Mouse (Mus musculus): ENCODE data around the gene Tbx19. TPM values are rescaled to one million over a fixed set of nuclear protein-coding genes. Genes with fewer than 3 reads are reported as not detected.

Gene Tbx19
- polyA plus RNA-seq, 1 experiment from 2014 or later: not detected

DNA sequence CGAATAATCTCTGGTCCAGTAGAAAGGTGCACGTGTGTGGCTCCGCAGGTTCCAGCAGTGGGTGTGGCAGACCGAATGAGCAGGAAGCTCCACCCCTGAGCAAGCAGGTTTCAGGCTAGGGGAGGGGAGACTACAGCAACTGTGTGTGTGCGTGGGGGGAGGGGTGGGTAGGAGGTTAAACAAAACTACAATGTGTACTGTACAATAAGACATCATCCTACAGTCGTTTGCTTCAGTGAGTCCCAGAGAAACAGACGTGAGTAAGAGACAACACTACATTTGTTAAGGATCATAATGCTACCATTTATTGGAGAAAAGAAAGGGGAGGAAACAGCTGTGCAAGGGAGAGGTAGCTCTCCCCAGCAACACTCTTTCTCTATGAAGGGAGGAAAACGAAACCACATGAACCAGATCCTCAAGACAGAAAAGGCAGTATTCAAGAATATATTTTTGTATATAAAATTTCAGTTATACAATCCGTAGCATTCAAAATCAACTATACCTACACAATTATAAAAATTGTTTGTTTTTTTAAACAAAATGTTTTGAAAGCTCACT is 13.6 kb upstream of the Tbx19 start:
- DNase-seq (ENCODE audit: low spot score): no peak
- 63% methylated on average over 9 of the region's 9 CpGs for WGBS
- no peaks in the 10 kb centered on the region for H3K27me3 ChIP-seq (ENCODE audit: insufficient read depth, poor library complexity, severe bottlenecking)
- 0 out of 2 replicates have a peak, but pooled peaks cover 3% of the 10 kb centered on the region for H3K36me3 ChIP-seq
- H3K9me3 ChIP-seq: no peaks in the 10 kb centered on the region
- no peak overlapping the region for H3K4me3 ChIP-seq
- H3K4me1 ChIP-seq (replicated peaks): 0 out of 2 replicates have a peak, but pooled peaks cover 3% of the 10 kb centered on the region
- no peak overlapping the region for H3K27ac ChIP-seq

DNA sequence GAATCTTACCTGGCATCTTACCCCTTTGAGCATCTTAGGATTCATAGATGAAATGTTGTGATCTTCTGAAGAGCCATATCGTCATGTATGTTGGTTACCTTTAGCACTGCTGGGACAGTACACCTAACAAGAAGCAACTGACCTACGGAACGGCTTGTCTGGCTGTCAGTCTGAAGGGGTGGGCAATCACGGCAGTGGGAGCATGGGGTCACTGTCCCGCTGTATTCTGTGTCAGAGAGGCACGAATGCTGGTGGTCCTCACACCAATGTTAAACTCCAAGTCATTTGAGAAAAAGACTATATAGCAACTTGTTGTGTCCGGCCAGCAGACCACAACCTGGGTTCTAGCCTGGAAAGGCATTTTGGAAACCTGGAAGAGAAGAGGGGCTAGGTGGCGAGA is 10.7 kb upstream of the Tbx19 start:
- Histone ChIP-seq H3K27ac (no peak overlapping the region), H3K27me3 (ENCODE audit: insufficient read depth, poor library complexity, severe bottlenecking) (no peaks in the 10 kb centered on the region), H3K4me3 (no peak overlapping the region), H3K4me1 (replicated peaks) (no peaks in the 10 kb centered on the region), H3K36me3 (no peaks in the 10 kb centered on the region), H3K9me3 (no peaks in the 10 kb centered on the region)
- 81% methylated on average over 8 of the region's 8 CpGs for WGBS
- DNase-seq (ENCODE audit: low spot score): no peak

DNA sequence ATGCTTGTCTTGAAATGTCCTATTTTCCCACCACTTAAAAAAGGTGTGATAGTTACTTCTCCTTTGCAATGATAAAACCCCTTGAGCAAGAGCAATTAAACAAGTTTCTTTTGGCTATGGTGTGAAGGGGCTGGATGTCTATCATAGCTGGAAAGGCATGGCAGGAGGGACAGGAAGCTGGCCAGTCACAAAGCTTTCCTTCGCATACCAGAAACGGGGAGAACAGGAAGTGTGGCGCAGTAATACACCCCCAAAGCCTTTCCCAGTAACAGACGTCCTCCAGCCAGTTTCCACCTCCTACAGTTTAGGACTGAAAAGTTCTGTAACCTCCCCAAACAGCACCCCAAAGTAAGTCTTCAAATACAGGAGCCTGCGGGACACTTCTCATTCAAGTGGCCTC is 9.6 kb upstream of the Tbx19 start:
- Histone ChIP-seq H3K27me3 (ENCODE audit: insufficient read depth, poor library complexity, severe bottlenecking) (no peaks in the 10 kb centered on the region), H3K36me3 (no peaks in the 10 kb centered on the region), H3K27ac (no peak overlapping the region), H3K4me1 (replicated peaks) (no peaks in the 10 kb centered on the region), H3K4me3 (no peak overlapping the region), H3K9me3 (no peaks in the 10 kb centered on the region)
- 86% methylated on average over 5 of the region's 5 CpGs for WGBS
- DNase-seq (ENCODE audit: low spot score): no peak

DNA sequence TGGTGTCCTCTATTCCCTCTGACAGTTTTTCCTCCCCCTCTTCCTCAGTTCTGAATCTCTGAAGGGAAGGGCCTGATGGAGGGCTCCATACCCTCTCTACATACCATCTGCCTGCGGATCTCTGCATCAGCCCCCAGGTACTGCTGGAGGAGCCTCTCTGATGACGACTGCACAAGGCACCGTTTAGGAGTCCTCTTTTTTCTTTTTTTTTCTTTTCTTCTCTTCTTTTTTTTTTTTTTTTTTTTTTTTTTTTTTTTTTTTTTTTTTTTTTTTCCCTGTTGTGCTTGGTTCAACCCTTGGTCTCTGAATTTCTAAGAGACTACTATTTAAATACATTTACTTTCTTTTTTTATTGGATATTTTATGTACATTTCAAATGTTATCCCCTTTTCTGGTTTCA is 8.9 kb upstream of the Tbx19 start:
- H3K36me3 ChIP-seq: no peaks in the 10 kb centered on the region
- WGBS: 88% methylated on average over 3 of the region's 3 CpGs

DNA sequence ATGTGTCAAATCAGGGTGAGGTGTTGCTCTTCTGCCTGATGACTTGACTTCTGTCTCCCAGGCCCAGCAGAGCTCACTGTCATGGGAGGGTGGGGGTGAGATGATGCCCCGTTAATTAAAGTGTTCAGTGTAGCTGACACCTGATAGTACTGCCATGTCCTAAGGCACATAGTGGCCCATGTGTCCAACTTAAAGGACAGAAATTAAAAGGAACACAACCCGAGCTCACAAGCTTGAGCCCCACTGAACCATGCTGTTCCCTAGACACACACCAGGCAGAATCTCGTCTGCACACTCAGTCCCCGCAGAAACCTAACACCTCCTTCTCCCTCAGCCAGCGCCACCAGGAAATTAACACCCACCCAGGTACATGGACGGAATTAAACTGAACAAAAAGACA is 4.3 kb upstream of the Tbx19 start:
- WGBS: 84% methylated on average over 6 of the region's 6 CpGs
- Histone ChIP-seq H3K36me3 (no peaks in the 10 kb centered on the region), H3K4me3 (no peak overlapping the region), H3K9me3 (no peaks in the 10 kb centered on the region), H3K27me3 (ENCODE audit: insufficient read depth, poor library complexity, severe bottlenecking) (no peaks in the 10 kb centered on the region), H3K4me1 (replicated peaks) (no peaks in the 10 kb centered on the region), H3K27ac (no peak overlapping the region)
- DNase-seq (ENCODE audit: low spot score): no peak

More for the DNA sequence above, 8.9 kb upstream of the Tbx19 start:
- H3K27ac ChIP-seq: no peak overlapping the region
- no peaks in the 10 kb centered on the region for H3K4me1 ChIP-seq (replicated peaks)
- no peak for DNase-seq (ENCODE audit: low spot score)
- H3K9me3 ChIP-seq: no peaks in the 10 kb centered on the region
- H3K27me3 ChIP-seq (ENCODE audit: insufficient read depth, poor library complexity, severe bottlenecking): no peaks in the 10 kb centered on the region
- H3K4me3 ChIP-seq: no peak overlapping the region

DNA sequence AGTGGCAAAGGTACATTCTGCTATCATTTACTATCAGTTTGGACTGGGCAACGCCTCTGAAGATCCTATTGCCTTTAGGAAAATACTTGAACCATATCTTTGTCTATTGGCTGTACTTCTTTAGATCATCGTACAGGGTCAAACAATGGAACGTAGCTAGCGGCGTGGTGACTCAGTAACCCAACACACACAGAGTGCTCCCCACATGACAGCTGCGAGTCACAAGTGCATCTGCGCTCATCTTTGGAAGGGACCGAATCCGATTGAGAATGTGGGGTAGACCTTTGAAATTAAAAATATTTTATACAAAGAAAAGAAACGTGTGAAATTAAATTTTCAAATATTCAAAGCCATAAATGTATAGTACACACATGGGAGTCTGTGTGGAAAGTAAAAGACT is 1.7 kb downstream of the Tbx19 start:
- Histone ChIP-seq H3K27ac (no peak overlapping the region), H3K27me3 (ENCODE audit: insufficient read depth, poor library complexity, severe bottlenecking) (no peaks in the 10 kb centered on the region), H3K36me3 (no peaks in the 10 kb centered on the region), H3K4me3 (no peak overlapping the region), H3K4me1 (replicated peaks) (no peaks in the 10 kb centered on the region), H3K9me3 (no peaks in the 10 kb centered on the region)
- DNase-seq (ENCODE audit: low spot score): no peak
- WGBS: 78% methylated on average over 10 of the region's 10 CpGs

DNA sequence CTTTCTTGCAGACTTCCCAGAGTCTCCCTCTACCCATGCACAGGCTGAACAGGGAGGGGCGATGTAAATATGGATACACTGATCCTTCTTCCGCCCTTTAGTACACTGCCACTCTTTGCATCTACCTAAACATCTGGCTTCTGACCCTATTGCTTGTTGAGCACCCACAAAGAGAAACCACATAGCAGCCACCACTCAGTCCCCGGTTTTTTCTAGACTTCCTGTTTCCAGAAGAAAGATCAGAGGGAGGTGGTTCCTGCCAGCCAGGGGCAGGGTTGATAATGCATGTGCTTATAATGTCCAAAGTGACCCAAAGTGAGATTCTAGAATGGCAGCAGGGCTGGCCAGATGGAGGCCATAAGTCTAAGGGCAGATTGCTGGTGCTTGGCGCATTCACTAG is 6.4 kb downstream of the Tbx19 start:
- no peaks in the 10 kb centered on the region for H3K9me3 ChIP-seq
- no peaks in the 10 kb centered on the region for H3K36me3 ChIP-seq
- H3K27ac ChIP-seq: no peak overlapping the region
- no peak overlapping the region for H3K4me3 ChIP-seq
- 89% methylated on average over 4 of the region's 4 CpGs for WGBS
- no peaks in the 10 kb centered on the region; the same call in 1 of the 2 replicates for H3K4me1 ChIP-seq (replicated peaks)
- H3K27me3 ChIP-seq (ENCODE audit: insufficient read depth, poor library complexity, severe bottlenecking): no peaks in the 10 kb centered on the region
- no peak for DNase-seq (ENCODE audit: low spot score)

DNA sequence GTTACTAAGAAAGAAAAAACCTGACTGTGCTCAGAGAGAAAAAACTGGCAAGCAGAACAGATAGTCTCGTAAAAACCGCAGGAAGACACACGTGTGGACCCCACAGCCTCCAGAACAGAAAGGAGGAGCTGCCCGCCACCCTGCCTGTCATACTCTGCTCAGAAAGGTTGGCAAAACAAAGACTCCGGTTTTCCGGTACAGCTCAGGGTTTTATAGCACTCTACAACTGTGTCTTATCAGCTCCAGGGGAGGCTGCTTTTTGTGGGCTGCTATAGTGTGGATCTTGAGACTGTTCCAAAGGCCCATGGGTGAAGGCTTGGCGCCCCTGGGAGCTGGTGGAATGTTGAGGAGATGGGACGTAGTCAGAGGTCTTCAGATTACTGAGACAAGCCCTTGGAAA is 9.4 kb downstream of the Tbx19 start:
- Histone ChIP-seq H3K9me3 (no peaks in the 10 kb centered on the region), H3K4me3 (no peak overlapping the region), H3K4me1 (replicated peaks) (no peaks in the 10 kb centered on the region; the same call in 1 of the 2 replicates), H3K36me3 (no peaks in the 10 kb centered on the region), H3K27ac (no peak overlapping the region), H3K27me3 (ENCODE audit: insufficient read depth, poor library complexity, severe bottlenecking) (no peaks in the 10 kb centered on the region)
- WGBS: 85% methylated on average over 8 of the region's 8 CpGs
- DNase-seq (ENCODE audit: low spot score): no peak

DNA sequence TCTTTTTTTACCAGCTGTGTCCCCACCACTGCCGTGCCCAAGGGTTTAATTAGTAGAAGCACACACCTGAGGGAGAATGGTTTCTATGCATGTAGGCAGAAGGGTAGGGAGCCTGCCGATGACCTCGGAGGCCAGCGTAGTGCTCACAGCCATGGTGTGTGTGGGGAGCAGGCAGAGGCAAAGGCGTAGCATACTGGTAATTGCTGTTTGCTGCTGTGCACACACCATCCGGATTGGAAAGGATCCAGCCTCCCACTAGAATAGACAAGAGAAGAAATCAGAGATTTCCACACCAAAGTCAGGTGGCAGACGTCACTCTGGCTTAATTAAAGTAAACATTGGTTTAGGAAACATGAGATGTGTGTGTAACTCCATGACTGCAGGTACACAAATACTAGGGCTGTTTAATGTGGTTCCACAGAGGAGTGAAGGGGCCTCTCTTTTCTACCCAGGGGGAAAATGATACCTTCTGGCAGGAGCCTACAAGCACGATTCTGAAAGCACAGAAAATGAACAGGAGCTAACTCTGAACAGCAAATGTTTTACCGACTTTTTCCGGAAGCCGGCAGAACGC is 18.1 kb downstream of the Tbx19 start:
- no peaks in the 10 kb centered on the region for H3K9me3 ChIP-seq
- H3K4me3 ChIP-seq: no peak overlapping the region
- 86% methylated on average over 12 of the region's 12 CpGs for WGBS
- no peaks in the 10 kb centered on the region for H3K27me3 ChIP-seq (ENCODE audit: insufficient read depth, poor library complexity, severe bottlenecking)
- H3K36me3 ChIP-seq: no peaks in the 10 kb centered on the region
- no peak for DNase-seq (ENCODE audit: low spot score)
- H3K27ac ChIP-seq: no peak overlapping the region
- H3K4me1 ChIP-seq (replicated peaks): no peaks in the 10 kb centered on the region

DNA sequence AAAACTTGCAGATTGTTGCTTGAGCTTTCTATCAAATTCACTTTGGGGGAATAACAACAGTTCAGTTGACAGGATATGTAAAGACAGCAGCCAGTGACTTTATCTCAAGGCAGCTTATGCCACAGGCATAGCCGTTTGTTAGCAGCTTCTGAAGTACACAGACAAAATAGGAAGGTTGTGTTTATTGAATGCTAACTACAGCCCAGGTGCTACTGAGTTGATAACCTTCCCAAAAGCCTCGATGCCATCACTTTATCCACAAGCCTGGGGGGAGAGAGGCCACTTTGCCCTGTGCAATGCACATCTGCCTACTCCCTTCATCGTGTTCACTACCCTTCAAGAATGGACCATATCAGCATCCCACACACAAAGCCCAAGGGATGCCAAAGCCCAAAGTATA is 20.3 kb downstream of the Tbx19 start:
- H3K9me3 ChIP-seq: no peaks in the 10 kb centered on the region
- no peak overlapping the region for H3K4me3 ChIP-seq
- no peaks in the 10 kb centered on the region for H3K36me3 ChIP-seq
- DNase-seq (ENCODE audit: low spot score): no peak
- H3K27me3 ChIP-seq (ENCODE audit: insufficient read depth, poor library complexity, severe bottlenecking): no peaks in the 10 kb centered on the region
- WGBS: 84% methylated on average over 3 of the region's 3 CpGs
- H3K27ac ChIP-seq: no peak overlapping the region
- no peaks in the 10 kb centered on the region for H3K4me1 ChIP-seq (replicated peaks)

DNA sequence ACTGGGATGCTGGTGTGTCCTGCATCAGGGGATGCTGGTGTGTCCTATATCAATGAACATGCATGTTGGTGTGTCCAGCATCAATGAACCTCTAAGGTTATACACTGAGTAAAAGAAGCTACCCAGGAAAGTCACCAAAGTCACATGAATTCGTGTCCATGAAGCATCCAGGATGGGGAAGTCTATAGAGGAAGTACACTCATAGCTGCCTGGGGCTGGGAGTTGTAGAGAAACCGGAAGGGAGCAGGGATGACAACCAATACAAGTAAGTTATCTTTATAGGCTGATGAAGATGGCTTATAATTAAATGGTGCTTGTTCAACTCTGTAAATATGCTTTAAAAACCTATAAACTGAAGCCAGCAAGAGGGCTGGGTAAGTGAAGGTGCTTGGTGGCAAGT is 26.7 kb downstream of the Tbx19 start:
- H3K4me1 ChIP-seq (replicated peaks): no peaks in the 10 kb centered on the region
- DNase-seq (ENCODE audit: low spot score): no peak
- H3K9me3 ChIP-seq: no peaks in the 10 kb centered on the region
- H3K27ac ChIP-seq: no peak overlapping the region
- H3K4me3 ChIP-seq: no peak overlapping the region
- no peaks in the 10 kb centered on the region for H3K36me3 ChIP-seq
- H3K27me3 ChIP-seq (ENCODE audit: insufficient read depth, poor library complexity, severe bottlenecking): no peaks in the 10 kb centered on the region
- 81% methylated on average over 2 of the region's 2 CpGs for WGBS

DNA sequence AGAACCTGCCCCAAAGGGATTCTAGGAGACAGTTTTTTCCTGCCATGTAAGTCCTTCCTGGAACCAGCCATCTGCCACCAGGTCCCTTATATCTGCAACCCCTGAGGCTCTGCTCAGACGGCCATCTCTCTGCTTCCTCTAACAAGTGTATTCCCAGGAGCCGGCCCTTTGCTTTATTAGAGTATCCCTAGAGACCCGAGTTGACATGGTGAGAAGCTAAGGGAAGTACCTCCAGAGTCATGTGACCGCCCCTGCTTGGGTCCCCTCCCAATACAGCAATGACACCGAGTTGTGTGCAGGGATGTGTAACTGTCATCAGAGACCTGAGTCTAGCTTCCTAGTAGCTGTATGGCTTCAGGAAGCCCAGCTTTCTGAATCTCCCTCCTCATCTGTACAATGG is 27.3 kb downstream of the Tbx19 start:
- Histone ChIP-seq H3K27ac (no peak overlapping the region), H3K27me3 (ENCODE audit: insufficient read depth, poor library complexity, severe bottlenecking) (no peaks in the 10 kb centered on the region), H3K9me3 (no peaks in the 10 kb centered on the region), H3K4me1 (replicated peaks) (no peaks in the 10 kb centered on the region), H3K36me3 (no peaks in the 10 kb centered on the region), H3K4me3 (no peak overlapping the region)
- no peak for DNase-seq (ENCODE audit: low spot score)
- 78% methylated on average over 5 of the region's 5 CpGs for whole genome bisulfite sequencing

DNA sequence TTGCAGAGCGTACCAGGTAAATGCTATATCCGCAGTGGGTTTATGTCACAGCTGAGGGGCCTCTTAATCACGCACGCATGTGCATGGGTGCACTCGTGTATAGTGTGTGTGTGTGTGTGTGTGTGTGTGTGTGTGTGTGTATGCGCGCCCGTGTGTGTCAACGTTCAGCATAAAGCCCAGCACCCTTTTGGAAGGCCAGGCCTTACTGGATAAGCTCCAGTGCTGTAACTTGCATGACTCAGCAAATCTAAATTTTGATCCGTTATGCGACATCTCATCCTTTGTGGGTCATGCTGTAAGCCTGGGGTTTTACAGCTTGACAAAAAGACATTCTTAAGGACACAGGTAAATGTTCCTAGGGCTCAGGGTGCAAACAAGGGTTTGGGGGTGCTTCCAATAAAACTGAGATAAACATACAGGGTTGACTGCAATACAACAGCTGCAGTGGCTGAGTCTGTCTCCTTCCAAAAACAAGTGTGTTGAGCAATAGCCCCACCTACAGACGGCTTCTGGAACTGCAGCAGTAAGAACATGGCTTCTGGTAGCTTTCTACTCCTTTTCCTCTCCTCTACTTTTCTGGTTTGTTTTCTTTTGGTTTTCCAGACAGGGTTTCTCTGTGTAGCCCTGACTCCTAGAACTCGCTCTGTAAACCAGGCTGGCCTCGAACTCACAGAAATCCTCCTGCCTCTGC is 28.2 kb downstream of the Tbx19 start:
- no peaks in the 10 kb centered on the region for H3K4me1 ChIP-seq (replicated peaks)
- WGBS: 77% methylated on average over 14 of the region's 14 CpGs
- H3K27me3 ChIP-seq (ENCODE audit: insufficient read depth, poor library complexity, severe bottlenecking): no peaks in the 10 kb centered on the region
- no peak overlapping the region for H3K27ac ChIP-seq
- peak; percentile 73 for DNase-seq (ENCODE audit: low spot score)
- no peaks in the 10 kb centered on the region for H3K9me3 ChIP-seq
- H3K4me3 ChIP-seq: no peak overlapping the region
- no peaks in the 10 kb centered on the region for H3K36me3 ChIP-seq

All from hindbrain, embryonic 10.5 days (tissue).